Mouse (Mus musculus) forebrain, postnatal 0 days (tissue): Measurements from ENCODE around the gene Gpr183. TPM values are rescaled to one million over a fixed set of nuclear protein-coding genes. Genes with fewer than 3 reads are reported as not detected.
A peak's percentile ranks its signal among the peaks of the same experiment; 100 is the strongest.

Experiments
- ATAC-seq: fragments of 200-750 bp; cut with Nextera tagmentation; 2 replicates; pipeline ENCODE4 v1.8.0; 2017; ENCODE audit warnings: mild to moderate bottlenecking, moderate library complexity
- DNase-seq: peaks from one replicate; pipeline ENCODE4 v3.0.0-alpha.2; 2015
- H3K27ac ChIP-seq: fragments of 300-500 bp; sonication (generic); 2 replicates; pipeline ENCODE4 v1.5.1; 2014; ENCODE audit warnings: low read depth, mild to moderate bottlenecking, antibody characterized with exemption, low read length, moderate library complexity, mixed read lengths
- H3K27me3 ChIP-seq: fragments of 300-500 bp; sonication (generic); 2 replicates; pipeline ENCODE4 v1.6.1; 2014; ENCODE audit warnings: mild to moderate bottlenecking, low read length, mixed read lengths; ENCODE audit not compliant: insufficient read depth
- H3K36me3 ChIP-seq: fragments of 300-500 bp; sonication (generic); 2 replicates; pipeline ENCODE4 v1.6.1; 2014; ENCODE audit warnings: mild to moderate bottlenecking, moderate library complexity; ENCODE audit not compliant: insufficient read depth
- H3K4me1 ChIP-seq: fragments of 300-500 bp; sonication (generic); 2 replicates; pipeline ENCODE4 v1.6.1; 2014; ENCODE audit warnings: antibody characterized with exemption; ENCODE audit not compliant: insufficient read depth
- H3K4me2 ChIP-seq: fragments of 300-500 bp; sonication (generic); 2 replicates; pipeline ENCODE4 v1.6.1; 2014; ENCODE audit warnings: low read depth, mild to moderate bottlenecking, moderate library complexity
- H3K4me3 ChIP-seq: fragments of 300-500 bp; sonication (generic); 2 replicates; pipeline ENCODE4 v1.5.1; 2014; ENCODE audit warnings: low read depth, low read length, mixed read lengths
- H3K9ac ChIP-seq: fragments of 300-500 bp; sonication (generic); 2 replicates; pipeline ENCODE4 v1.6.1; 2014; ENCODE audit warnings: mild to moderate bottlenecking
- H3K9me3 ChIP-seq: fragments of 300-500 bp; sonication (generic); 2 replicates; pipeline ENCODE4 v1.6.1; 2016; ENCODE audit warnings: low read length
- CTCF ChIP-seq: sonication (generic); IDR thresholded peaks from 2 replicates; pipeline ENCODE4 v1.5.1; 2016; ENCODE audit warnings: antibody characterized with exemption, control low read depth, low read depth
- WGBS: fragments of 180-500 bp; shearing (Covaris S2); extraction: QIAGEN DNeasy Blood & Tissue Kit; methylation state at CpG from one replicate; pipeline ENCODE4 v1.1.7; 2014; 5-methylcytosine and 5-hydroxymethylcytosine counted together
- polyA plus RNA-seq: library from polyadenylated mRNA; unstranded; fragments of >200 nt; fragmentation: Nextera tagmentation; extraction: Ambion mirVana; gene quantifications from 2 replicates; pipeline ENCODE4 v1.2.1, GENCODE M21; 2015
- total RNA-seq: library from RNA; depleted of rRNA; stranded (reverse); fragments of >200 nt; gene quantifications from 2 replicates; pipeline ENCODE4 v1.2.3, GENCODE M21; 2014

Gene Gpr183
- total and polyA plus RNA-seq, 2 experiments from 2014 or later: 0.52 to 0.74 TPM

DNA sequence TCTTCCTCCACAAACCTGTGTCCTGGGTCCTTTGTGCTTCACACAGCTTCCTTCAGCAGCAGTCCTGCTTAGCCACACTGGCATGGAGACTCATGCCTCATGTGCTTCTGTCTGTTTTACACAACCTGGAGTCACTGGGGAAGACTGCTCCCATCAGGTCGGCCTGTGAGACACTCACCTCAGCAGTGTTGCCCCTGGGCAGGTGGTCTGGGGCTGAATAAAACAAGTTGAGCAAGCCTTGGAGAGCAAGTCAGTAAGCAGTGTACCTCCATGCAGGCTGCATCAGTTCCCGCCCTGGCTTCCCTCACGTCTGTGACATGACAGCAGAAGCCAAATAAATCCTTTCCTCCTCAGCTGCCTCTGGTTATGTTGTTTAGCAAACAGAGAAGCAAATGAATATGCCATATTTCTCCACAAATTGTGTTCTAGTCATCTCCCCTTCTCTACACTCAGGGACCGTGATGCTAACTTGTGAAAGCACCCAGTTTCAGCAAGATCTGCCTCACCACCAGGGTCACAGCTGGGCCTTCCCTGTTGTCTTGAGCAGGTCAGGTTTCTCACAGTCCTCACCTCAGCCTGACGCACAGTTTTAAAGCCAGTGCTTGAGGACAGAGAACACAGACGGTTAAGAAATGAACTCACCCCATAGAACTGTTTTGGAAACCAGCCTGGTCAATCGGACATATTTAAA lies 30.9 kb downstream of the Gpr183 start:
- TF ChIP-seq CTCF: no peak
- Histone ChIP-seq H3K9ac (no peak overlapping the region), H3K27me3 (no peaks in the 10 kb centered on the region)

DNA sequence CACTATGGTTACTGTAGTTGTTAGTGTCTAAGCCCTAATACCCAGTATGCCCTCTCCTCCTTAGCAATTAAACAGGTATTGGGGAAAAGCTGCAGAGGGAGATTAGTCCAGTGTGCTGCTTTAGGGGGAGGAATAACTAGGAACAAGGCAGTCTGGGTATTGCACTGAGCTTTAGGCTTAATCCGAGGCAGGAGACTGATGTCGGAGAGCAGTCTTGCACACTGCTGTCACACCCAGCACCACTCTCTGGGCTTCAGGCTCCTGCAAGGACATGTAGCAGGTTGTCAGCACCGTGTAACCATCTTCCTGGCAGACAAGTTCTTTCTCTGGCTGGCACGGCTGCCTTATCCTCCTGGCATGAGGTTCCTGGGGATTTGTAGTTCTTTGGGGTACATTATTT lies 32.8 kb downstream of the Gpr183 start:
- Histone ChIP-seq H3K27ac (no peak overlapping the region), H3K9ac (no peak overlapping the region), H3K36me3 (peaks cover 6% of the 10 kb centered on the region), H3K4me3 (no peak overlapping the region), H3K27me3 (no peaks in the 10 kb centered on the region), H3K4me1 (no peaks in the 10 kb centered on the region), H3K4me2 (no peak overlapping the region), H3K9me3 (peaks cover 5% of the 10 kb centered on the region; the same call in 1 of the 2 replicates)
- no peak for ATAC-seq
- WGBS: 74% methylated on average over 4 of the region's 4 CpGs
- DNase-seq: no peak
- no peak for TF ChIP-seq CTCF

More for the DNA sequence above, 30.9 kb downstream of the Gpr183 start:
- no peak overlapping the region for H3K4me2 ChIP-seq
- H3K36me3 ChIP-seq: peaks cover 6% of the 10 kb centered on the region
- ATAC-seq: no peak
- 93% methylated on average over 7 of the region's 7 CpGs for WGBS
- H3K9me3 ChIP-seq: peaks cover 5% of the 10 kb centered on the region; the same call in 1 of the 2 replicates
- H3K27ac ChIP-seq: no peak overlapping the region
- H3K4me1 ChIP-seq: no peaks in the 10 kb centered on the region
- H3K4me3 ChIP-seq: no peak overlapping the region
- DNase-seq: no peak

DNA sequence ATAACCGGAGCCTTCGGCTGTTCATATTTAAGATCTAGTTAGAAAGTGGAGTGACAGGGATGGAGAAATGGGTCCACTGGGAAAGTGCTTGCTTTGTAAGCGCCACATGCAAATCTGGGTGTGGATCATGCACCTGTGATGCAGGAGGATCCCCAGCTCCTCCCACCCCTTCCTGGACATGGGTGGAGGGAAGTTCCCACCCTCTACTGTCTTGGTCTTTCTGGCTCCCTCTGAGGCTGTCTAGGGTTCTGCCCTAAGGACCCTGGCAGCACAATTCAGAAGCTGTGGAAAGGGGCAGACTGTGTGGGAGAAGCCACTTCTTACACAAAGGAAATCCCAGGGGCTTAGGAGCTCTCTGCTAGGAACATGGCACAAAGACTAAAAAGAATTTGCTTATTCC lies 33.4 kb downstream of the Gpr183 start:
- no peak for ATAC-seq
- no peak for DNase-seq
- WGBS: 87% methylated on average over 3 of the region's 3 CpGs
- H3K9me3 ChIP-seq: peaks cover 5% of the 10 kb centered on the region; the same call in 1 of the 2 replicates
- H3K27me3 ChIP-seq: no peaks in the 10 kb centered on the region
- no peak overlapping the region for H3K4me2 ChIP-seq
- no peak overlapping the region for H3K9ac ChIP-seq
- H3K4me3 ChIP-seq: no peak overlapping the region
- H3K4me1 ChIP-seq: no peaks in the 10 kb centered on the region
- peaks cover 6% of the 10 kb centered on the region for H3K36me3 ChIP-seq
- TF ChIP-seq CTCF: no peak
- H3K27ac ChIP-seq: no peak overlapping the region

DNA sequence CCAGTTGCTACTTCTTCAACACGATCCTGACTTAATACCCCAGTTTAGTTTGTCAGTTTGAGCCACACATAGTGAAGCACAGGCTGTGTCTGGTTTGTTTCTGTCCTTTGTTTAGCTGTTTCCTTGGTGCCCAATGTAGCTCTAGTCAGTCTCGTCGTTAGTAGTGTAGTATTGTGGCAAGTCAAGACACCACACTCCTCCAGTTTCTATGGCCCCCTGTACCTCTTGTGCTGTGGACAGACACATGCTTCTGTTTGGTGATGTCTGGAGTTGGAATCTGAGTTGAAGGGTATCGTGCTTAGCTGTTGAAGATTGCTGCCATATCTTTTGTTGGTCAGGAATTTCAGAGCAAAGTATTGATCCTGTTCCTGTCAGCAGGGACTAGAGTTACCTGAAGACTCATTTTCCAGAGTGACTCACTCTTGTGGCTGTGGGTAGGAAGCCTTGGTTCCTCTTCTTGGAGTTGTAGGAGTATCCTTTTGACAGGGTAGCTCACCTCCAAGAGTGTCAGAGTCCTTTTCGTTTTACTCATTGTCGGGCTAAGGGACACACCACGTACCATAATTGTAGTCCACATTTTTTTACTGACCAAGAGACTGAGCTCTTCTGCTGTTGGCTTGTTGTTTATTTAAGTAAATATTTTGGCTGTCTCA lies 34.1 kb downstream of the Gpr183 start:
- peaks cover 6% of the 10 kb centered on the region for H3K36me3 ChIP-seq

DNA sequence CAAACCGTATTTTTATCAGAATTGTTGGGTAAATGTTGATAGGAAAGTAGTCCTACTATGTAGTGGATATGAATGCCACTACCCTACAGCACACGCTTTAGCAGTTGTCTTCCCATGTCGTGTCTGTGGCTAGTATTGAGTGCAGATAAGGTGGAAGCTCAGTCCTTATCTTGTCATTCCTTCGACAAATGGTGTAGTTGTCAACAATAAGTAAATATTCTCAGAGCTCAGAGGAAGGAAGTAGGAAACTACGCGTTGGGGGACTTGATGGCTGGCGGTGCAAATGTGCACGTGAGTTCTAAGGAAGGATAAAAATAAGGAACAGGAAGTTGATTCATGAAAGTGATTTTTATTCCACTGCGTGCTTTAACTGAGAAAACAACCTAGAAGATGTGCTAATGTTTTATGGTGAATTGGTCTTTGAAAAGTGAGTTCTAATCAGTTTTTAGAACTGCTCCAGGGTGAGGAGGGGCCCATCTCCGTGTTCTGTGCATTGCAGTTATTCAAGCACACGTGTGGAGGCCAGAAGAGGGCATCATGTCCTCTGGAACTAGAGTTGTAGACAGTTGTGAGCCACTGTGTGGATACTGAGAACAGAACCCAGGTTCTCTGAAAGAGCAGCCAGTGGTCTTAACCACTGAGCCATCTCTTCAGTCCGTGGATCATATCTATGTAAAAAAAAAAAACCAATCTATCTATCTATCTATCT lies 35.6 kb downstream of the Gpr183 start:
- H3K9me3 ChIP-seq: no peaks in the 10 kb centered on the region
- TF ChIP-seq CTCF: no peak
- DNase-seq (no peak), ATAC-seq (no peak)
- no peaks in the 10 kb centered on the region for H3K4me1 ChIP-seq
- no peaks in the 10 kb centered on the region for H3K27me3 ChIP-seq
- no peak overlapping the region for H3K4me3 ChIP-seq
- H3K9ac ChIP-seq: no peak overlapping the region
- WGBS: 91% methylated on average over 12 of the region's 12 CpGs
- H3K4me2 ChIP-seq: no peak overlapping the region
- peaks cover 6% of the 10 kb centered on the region for H3K36me3 ChIP-seq
- no peak overlapping the region for H3K27ac ChIP-seq

More for the DNA sequence above, 34.1 kb downstream of the Gpr183 start:
- Histone ChIP-seq H3K9me3 (peaks cover 4% of the 10 kb centered on the region; the same call in 1 of the 2 replicates), H3K4me1 (no peaks in the 10 kb centered on the region), H3K4me2 (no peak overlapping the region), H3K27ac (no peak overlapping the region), H3K4me3 (no peak overlapping the region), H3K9ac (no peak overlapping the region), H3K27me3 (no peaks in the 10 kb centered on the region)
- ATAC-seq (no peak), DNase-seq (no peak)
- WGBS: 66% methylated on average over 7 of the region's 7 CpGs
- no peak for TF ChIP-seq CTCF

DNA sequence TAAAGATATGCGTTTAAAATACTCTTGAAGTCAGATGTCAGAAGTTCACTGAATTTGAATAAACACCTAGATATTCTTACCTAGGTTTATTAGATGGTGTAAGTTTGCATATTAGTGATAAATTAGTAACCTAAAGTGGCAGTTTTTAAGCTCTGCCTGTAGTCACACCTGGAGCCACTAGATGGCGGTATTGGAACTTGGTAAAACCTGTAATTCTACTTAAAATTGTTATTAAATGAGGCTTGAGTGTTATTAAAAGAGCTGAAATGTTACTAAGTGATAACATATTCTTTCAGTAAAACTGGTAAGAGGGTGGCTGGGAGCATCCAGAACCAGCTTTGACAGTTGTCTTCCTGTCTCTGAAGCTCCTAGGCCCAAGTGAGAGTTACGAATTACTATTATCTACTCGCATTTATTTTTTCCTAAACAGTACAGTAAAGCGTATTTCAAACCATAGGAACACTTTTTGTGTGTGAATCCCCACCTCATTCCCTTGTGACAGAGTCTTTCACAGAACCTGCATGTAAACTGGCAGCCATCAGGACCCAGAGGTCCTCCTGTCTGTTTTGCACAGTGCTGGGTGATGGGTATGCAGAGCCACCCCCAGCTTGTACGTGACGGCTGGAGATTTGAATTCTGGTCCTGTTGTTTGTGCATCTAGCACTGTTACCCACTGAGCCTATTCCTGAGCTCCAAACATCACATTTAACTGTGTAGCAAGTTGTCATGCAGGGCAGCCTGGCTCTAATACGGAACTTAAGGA lies 36.4 kb downstream of the Gpr183 start:
- Histone ChIP-seq H3K4me1 (no peaks in the 10 kb centered on the region), H3K9me3 (no peaks in the 10 kb centered on the region), H3K4me2 (no peak overlapping the region), H3K27ac (no peak overlapping the region), H3K36me3 (no peaks in the 10 kb centered on the region), H3K9ac (no peak overlapping the region), H3K4me3 (no peak overlapping the region), H3K27me3 (no peaks in the 10 kb centered on the region)
- DNase-seq (peak; percentile 88), ATAC-seq (0 out of 2 replicates have a peak, but pooled peaks have one; percentile 17)
- TF ChIP-seq CTCF: peak; percentile 84
- 67% methylated on average over 8 of the region's 8 CpGs for WGBS
